Mouse (Mus musculus) C2C12 (cell line): ENCODE data around the gene Rnasek. TPM values are rescaled to one million over a fixed set of nuclear protein-coding genes. Genes with fewer than 3 reads are reported as not detected.

ENCODE experiments used
- H3K27me3 ChIP-seq: one replicate; pipeline ENCODE4 v1.6.1; 2011; ENCODE audit not compliant: control insufficient read depth, insufficient read depth, insufficient read length
- H3K36me3 ChIP-seq: one replicate; pipeline ENCODE4 v1.6.1; 2011; ENCODE audit not compliant: control insufficient read depth, insufficient read depth
- H3K4me3 ChIP-seq: one replicate; pipeline ENCODE4 v1.5.1; 2011; ENCODE audit warnings: mild to moderate bottlenecking, control low read depth; ENCODE audit not compliant: poor library complexity, insufficient read depth, severe bottlenecking
- H3K79me2 ChIP-seq: one replicate; pipeline ENCODE4 v1.6.1; 2011; ENCODE audit not compliant: control insufficient read depth, insufficient read depth
- H3K79me3 ChIP-seq: one replicate; pipeline ENCODE4 v1.6.1; 2011; ENCODE audit warnings: low read depth, control low read depth
- H3ac ChIP-seq: one replicate; pipeline ENCODE3; 2011; ENCODE audit warnings: low read depth; ENCODE audit not compliant: control insufficient read depth, insufficient read length
- CEBPB ChIP-seq: IDR thresholded peaks from one replicate; pipeline ENCODE4 v1.6.1; 2011; ENCODE audit warnings: low read depth, mild to moderate bottlenecking, control low read depth, moderate library complexity
- CTCF ChIP-seq: IDR thresholded peaks from one replicate; pipeline ENCODE4 v1.5.1; 2011; ENCODE audit not compliant: control insufficient read depth, insufficient read depth, insufficient read length
- FOSL1 ChIP-seq: IDR thresholded peaks from one replicate; pipeline ENCODE4 v1.8.0; 2011; ENCODE audit warnings: mild to moderate bottlenecking, low read length; ENCODE audit not compliant: poor library complexity, insufficient read depth, severe bottlenecking
- MAX ChIP-seq: IDR thresholded peaks from one replicate; pipeline ENCODE4 v1.6.1; 2011; ENCODE audit warnings: mild to moderate bottlenecking, control low read depth
- MYOD1 ChIP-seq: IDR thresholded peaks from one replicate; pipeline ENCODE4 v1.6.1; 2011; ENCODE audit warnings: low read depth; ENCODE audit not compliant: control insufficient read depth, insufficient read length
- MYOG ChIP-seq: IDR thresholded peaks from one replicate; pipeline ENCODE4 v1.6.1; 2011; ENCODE audit not compliant: control insufficient read depth, insufficient read length; ENCODE audit errors: extremely low read depth
- USF1 ChIP-seq: IDR thresholded peaks from one replicate; pipeline ENCODE4 v1.6.1; 2011; ENCODE audit warnings: low read depth, mild to moderate bottlenecking, control low read depth, moderate library complexity
- polyA plus RNA-seq: library from polyadenylated mRNA; unstranded; fragments of >200 nt; fragmentation: generic; extraction: Trizol; gene quantifications from one replicate; pipeline ENCODE4 v1.2.1, GENCODE M21; 2012; ENCODE audit warnings: missing spikeins

Gene Rnasek
- polyA plus RNA-seq, 1 experiment: 300 TPM

- H3K79me2 ChIP-seq: no peaks in the 10 kb centered on the region
- H3K36me3 ChIP-seq: no peaks in the 10 kb centered on the region
- no peaks in the 10 kb centered on the region for H3K79me3 ChIP-seq
- TF ChIP-seq USF1 (no peak), CEBPB (no peak), FOSL1 (no peak), MYOG (no peak), CTCF (no peak), MYOD1 (no peak), MAX (no peak)
- H3K4me3 ChIP-seq: no peak overlapping the region
- H3K27me3 ChIP-seq: no peaks in the 10 kb centered on the region
- no peak overlapping the region for H3ac ChIP-seq
Observed at GRCm38 (mm10) chr11:70206801-70207200, 32.8 kb downstream of the Rnasek start.

GRCm38 (mm10) chr11:70201691-70202090, 38.0 kb downstream of the Rnasek start:
- Histone ChIP-seq H3K36me3 (no peaks in the 10 kb centered on the region), H3ac (no peak overlapping the region), H3K79me2 (no peaks in the 10 kb centered on the region), H3K27me3 (no peaks in the 10 kb centered on the region), H3K4me3 (no peak overlapping the region), H3K79me3 (peaks cover 3% of the 10 kb centered on the region)
- no peak for TF ChIP-seq FOSL1
- no peak for TF ChIP-seq USF1
- TF ChIP-seq MYOD1: no peak
- TF ChIP-seq MYOG: no peak
- peak; percentile 86 for TF ChIP-seq CTCF

DNA sequence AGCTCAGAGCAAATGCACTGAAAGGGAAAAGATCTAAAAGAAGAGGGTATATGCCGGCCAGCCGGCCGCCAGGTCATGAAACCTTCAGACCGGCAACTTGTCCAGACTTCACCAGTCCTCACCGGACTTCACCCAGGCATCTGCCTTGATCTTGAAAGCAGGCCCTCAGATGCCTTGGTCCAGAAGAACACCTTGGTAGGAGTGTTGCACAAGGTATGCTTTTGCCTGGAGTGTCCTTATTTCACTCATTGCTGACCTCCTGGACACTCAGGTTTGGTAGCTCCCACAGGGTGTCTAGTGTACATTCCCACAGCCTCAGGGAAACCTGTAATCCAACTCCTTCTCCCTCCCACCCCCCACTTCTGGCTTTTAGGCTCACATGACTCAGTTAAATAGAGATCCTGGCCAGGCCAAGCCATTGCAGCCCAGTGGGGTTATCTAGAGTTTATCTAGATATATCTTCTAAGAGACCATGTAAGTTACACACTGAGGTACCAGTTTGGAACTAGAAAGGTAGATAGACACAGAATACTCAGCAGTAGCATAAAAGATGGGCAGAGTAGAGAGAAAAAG, 39.5 kb downstream of the Rnasek start:
- Histone ChIP-seq H3K79me3 (peaks cover 3% of the 10 kb centered on the region), H3K79me2 (no peaks in the 10 kb centered on the region), H3ac (peak overlapping the region; percentile 31), H3K4me3 (no peak overlapping the region), H3K36me3 (peaks cover 4% of the 10 kb centered on the region), H3K27me3 (no peaks in the 10 kb centered on the region)
- no peak for TF ChIP-seq CTCF
- TF ChIP-seq MYOD1: no peak
- TF ChIP-seq CEBPB: no peak
- TF ChIP-seq USF1: peak; percentile 72
- TF ChIP-seq MAX: no peak
- no peak for TF ChIP-seq MYOG
- TF ChIP-seq FOSL1: no peak

DNA sequence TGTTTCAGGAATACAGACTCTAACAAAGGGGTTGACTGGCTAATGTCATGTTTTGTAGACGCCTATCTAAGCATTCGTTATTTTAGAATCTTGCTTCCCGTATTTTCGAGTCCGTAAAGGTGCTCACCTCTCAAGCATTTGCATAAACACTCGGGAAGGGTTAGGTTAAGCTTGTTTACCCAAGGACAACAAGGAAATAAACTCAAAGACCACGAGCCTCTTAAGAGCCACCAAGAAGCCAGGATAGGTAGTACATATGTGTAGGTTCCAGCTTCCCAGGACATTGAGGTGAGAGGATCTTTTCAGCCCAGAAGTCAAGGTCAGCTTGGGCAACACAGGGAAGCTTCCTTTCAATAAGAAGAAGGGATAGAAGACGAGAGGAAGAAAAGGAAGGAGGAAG, 40.5 kb downstream of the Rnasek start:
- TF ChIP-seq MAX: no peak
- TF ChIP-seq CTCF: no peak
- TF ChIP-seq MYOG: no peak
- TF ChIP-seq USF1: no peak
- no peak for TF ChIP-seq CEBPB
- TF ChIP-seq MYOD1: no peak
- TF ChIP-seq FOSL1: no peak
- no peak overlapping the region for H3ac ChIP-seq
- H3K4me3 ChIP-seq: peak overlapping the region; percentile 2

DNA sequence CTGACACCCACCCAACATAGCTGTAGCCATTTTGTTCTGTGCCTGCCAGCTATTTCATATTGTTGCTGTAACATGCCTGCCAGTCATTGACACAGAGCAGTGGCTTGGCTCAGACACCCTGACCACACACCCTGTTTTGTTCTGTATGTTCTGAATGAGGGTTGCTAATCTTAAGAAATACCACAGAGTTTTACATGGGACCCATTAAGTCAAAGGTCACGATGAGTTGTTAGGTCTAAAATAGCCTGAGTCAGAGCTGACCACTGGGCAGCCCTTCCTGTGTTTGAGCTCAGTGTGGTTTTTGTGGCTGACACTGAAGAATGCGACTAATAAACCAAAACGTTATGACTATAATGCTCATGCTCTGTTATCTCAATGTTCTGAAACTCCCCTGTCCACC, 41.3 kb downstream of the Rnasek start:
- no peaks in the 10 kb centered on the region for H3K27me3 ChIP-seq
- peaks cover 3% of the 10 kb centered on the region for H3K79me3 ChIP-seq
- H3K36me3 ChIP-seq: peaks cover 4% of the 10 kb centered on the region
- TF ChIP-seq FOSL1 (peak; percentile 93), USF1 (peak; percentile 13), CEBPB (peak; percentile 83), MAX (peak; percentile 53), MYOG (no peak)
- H3K79me2 ChIP-seq: no peaks in the 10 kb centered on the region
- no peak overlapping the region for H3K4me3 ChIP-seq
- no peak overlapping the region for H3ac ChIP-seq

More for the DNA sequence above, 40.5 kb downstream of the Rnasek start:
- Histone ChIP-seq H3K79me3 (peaks cover 3% of the 10 kb centered on the region), H3K79me2 (no peaks in the 10 kb centered on the region), H3K36me3 (peaks cover 4% of the 10 kb centered on the region), H3K27me3 (no peaks in the 10 kb centered on the region)
